26 mouse cellular contexts compared by ENCODE assay signal in genomic region chr6:133883446-133883985, GRCm38 (mm10). TPM values are rescaled to one million over a fixed set of nuclear protein-coding genes. Genes with fewer than 3 reads are reported as not detected.
DNase-seq lines count a peak whose midpoint lies in the region; ATAC-seq lines count a peak whose summit lies in the region.
"Had no signal": no experiment of that assay in that cellular context is flagged by ENCODE, and none has a peak within 500 bp of the region (broad histone marks: within the 10 kb centered on the region; RNA-seq: fewer than 3 reads in every experiment).

No protein-coding gene starts in this region.

- no peaks in the 10 kb centered on the region for H3K27me3 ChIP-seq in kidney, embryonic 16.5 days (ENCODE audit: insufficient read depth, low read length)
- H3K27me3 ChIP-seq: embryonic facial prominence, embryonic 12.5 days; forebrain, embryonic 13.5 days; forebrain, embryonic 15.5 days; Patski had no signal

- H3K9ac ChIP-seq in kidney, embryonic 16.5 days (replicated peaks; ENCODE audit: low read length), result no peak overlapping the region
- H3K9ac ChIP-seq: embryonic facial prominence, embryonic 12.5 days; forebrain, embryonic 13.5 days; forebrain, embryonic 15.5 days had no signal

- no peak for ATAC-seq in kidney, embryonic 16.5 days (ENCODE audit: low FRiP score, low TSS enrichment)
- ATAC-seq: activated CD4-positive, CD25-positive, alpha-beta regulatory T cell, adult 4 months; CD4-positive, CD25-positive, alpha-beta regulatory T cell, adult 4 months; forebrain, embryonic 13.5 days; forebrain, embryonic 15.5 days; Patski had no signal

- H3K4me2 ChIP-seq in kidney, embryonic 16.5 days (replicated peaks; ENCODE audit: low read depth, low read length), result no peak overlapping the region
- H3K4me2 ChIP-seq: embryonic facial prominence, embryonic 12.5 days; forebrain, embryonic 13.5 days; forebrain, embryonic 15.5 days had no signal

- no peak overlapping the region for H3K27ac ChIP-seq in kidney, embryonic 16.5 days (ENCODE audit: low read length)
- H3K27ac ChIP-seq: embryonic facial prominence, embryonic 10.5 days; embryonic facial prominence, embryonic 12.5 days; forebrain, embryonic 13.5 days; forebrain, embryonic 15.5 days had no signal

- H3K4me3 ChIP-seq in kidney, embryonic 16.5 days (ENCODE audit: low read length), result no peak overlapping the region
- H3K4me3 ChIP-seq: embryonic facial prominence, embryonic 10.5 days; embryonic facial prominence, embryonic 12.5 days; forebrain, embryonic 13.5 days; forebrain, embryonic 15.5 days had no signal

- H3K9me3 ChIP-seq in kidney, embryonic 16.5 days (ENCODE audit: low read length), result no peaks in the 10 kb centered on the region
- H3K9me3 ChIP-seq: forebrain, embryonic 15.5 days; G1E had no signal

- H3K4me1 ChIP-seq in kidney, embryonic 16.5 days (ENCODE audit: insufficient read depth, low read length), result no peaks in the 10 kb centered on the region
- H3K4me1 ChIP-seq: embryonic facial prominence, embryonic 10.5 days; embryonic facial prominence, embryonic 12.5 days; forebrain, embryonic 13.5 days; forebrain, embryonic 15.5 days had no signal

- 71% methylated on average over 5 of the region's 5 CpGs for WGBS in kidney, embryonic 16.5 days

- peak; percentile 30 for DNase-seq in kidney, adult 11 months
- DNase-seq in kidney, postnatal 4 days, result no peak
- peak; percentile 62 to 65 for DNase-seq in kidney, adult 8-10 months
- no peak for DNase-seq in kidney, adult 18-20 months
- peak; percentile 25 to 56 for DNase-seq in kidney, postnatal 36 days
- DNase-seq: adrenal gland, adult 8-10 months; adrenal gland, postnatal 14 days; adrenal gland, postnatal 36 days; B cell, adult 2 months; cerebellum, adult 11-12 months; cerebellum, adult 2 months; cerebellum, adult 9-10 months; cerebellum, postnatal 10 days; cerebellum, postnatal 25 days had no signal

- H3K36me3 ChIP-seq in kidney, embryonic 16.5 days (ENCODE audit: insufficient read depth, low read length), result no peaks in the 10 kb centered on the region
- H3K36me3 ChIP-seq: embryonic facial prominence, embryonic 10.5 days; embryonic facial prominence, embryonic 12.5 days; forebrain, embryonic 15.5 days; G1E had no signal

RNA-seq across cellular contexts. Expression of gene Kap, which starts 30.0 kb away (rescaled TPM):
- polyA plus RNA-seq in kidney, embryonic 16.5 days (2015; fragmentation: Nextera tagmentation; extraction: Ambion mirVana), result 1.7 and 3.8 TPM in 2 replicates
- polyA plus RNA-seq: activated CD4-positive, CD25-positive, alpha-beta regulatory T cell, adult 4 months; CD4-positive, CD25-positive, alpha-beta regulatory T cell, adult 4 months; cerebellum, adult 2 months; cortical plate, adult 2 months; embryonic facial prominence, embryonic 10.5 days; embryonic facial prominence, embryonic 12.5 days; embryonic facial prominence, embryonic 14.5 days; forebrain, embryonic 11.5 days; forebrain, embryonic 13.5 days; forebrain, embryonic 15.5 days; G1E; Patski had no signal

Comparison
In these comparisons a context has a peak if more than half of its experiments do, and no peak if none do; other contexts are left out.
1. DNase-seq: peak in kidney, adult 11 months (single experiment), kidney, adult 8-10 months (2 of 2) and kidney, postnatal 36 days (2 of 2); none in kidney, postnatal 4 days (0 of 2) and kidney, adult 18-20 months (single experiment).